Mouse (Mus musculus): ENCODE results near the gene Tmem218. TPM values are rescaled to one million over a fixed set of nuclear protein-coding genes. Genes with fewer than 3 reads are reported as not detected.

Gene Tmem218
- polyA plus RNA-seq, 1 experiment from 2014 or later: 11.4 TPM

- Histone ChIP-seq H3K36me3 (ENCODE audit: control insufficient read depth, insufficient read depth, low read length) (no peaks in the 10 kb centered on the region), H3K27me3 (ENCODE audit: control insufficient read depth, insufficient read depth, low read length) (no peaks in the 10 kb centered on the region; the same call in 1 of the 2 replicates), H3K4me1 (ENCODE audit: control insufficient read depth, insufficient read depth, low read length) (0 out of 2 replicates have a peak, but pooled peaks cover 3% of the 10 kb centered on the region), H3K4me3 (ENCODE audit: low read depth, low read length) (peak within 1 kb of the TSS; percentile 36), H3K9ac (ENCODE audit: low read length) (peak within 1 kb of the TSS; percentile 32; the same call in 1 of the 2 replicates), H3K27ac (replicated peaks; ENCODE audit: low read depth, low read length) (no peak within 1 kb of the TSS), H3K9me3 (ENCODE audit: control insufficient read depth, low read length) (no peaks in the 10 kb centered on the region), H3K4me2 (ENCODE audit: low read depth, severe bottlenecking) (peak within 1 kb of the TSS; percentile 74)
- DNase-seq (ENCODE audit: low spot score) (peak; percentile 69), ATAC-seq (ENCODE audit: insufficient number of reproducible peaks, low FRiP score, low TSS enrichment, low read depth) (peak; percentile 83)
- 3% methylated on average over 38 of the region's 38 CpGs for WGBS
Observed at GRCm38 (mm10) chr9:37255149-37255888, 47.3 kb downstream of the Tmem218 start, which contains the start of gene Slc37a2. Gene Slc37a2, minus strand, starts transcription at chr9:37255738.

GRCm38 (mm10) chr9:37255889-37256225 is 47.8 kb downstream of the Tmem218 start:
- H3K4me3 ChIP-seq (ENCODE audit: low read depth, low read length): peak overlapping the region; percentile 36; the same call in 1 of the 2 replicates
- peak; percentile 78 for DNase-seq (ENCODE audit: low spot score)
- WGBS: 42% methylated on average over 7 of the region's 7 CpGs
- H3K27me3 ChIP-seq (ENCODE audit: control insufficient read depth, insufficient read depth, low read length): no peaks in the 10 kb centered on the region; the same call in 1 of the 2 replicates
- peak; percentile 48; the same call in 1 of the 2 replicates for ATAC-seq (ENCODE audit: insufficient number of reproducible peaks, low FRiP score, low TSS enrichment, low read depth)
- H3K36me3 ChIP-seq (ENCODE audit: control insufficient read depth, insufficient read depth, low read length): no peaks in the 10 kb centered on the region
- H3K27ac ChIP-seq (replicated peaks; ENCODE audit: low read depth, low read length): no peak overlapping the region
- H3K9me3 ChIP-seq (ENCODE audit: control insufficient read depth, low read length): no peaks in the 10 kb centered on the region
- H3K9ac ChIP-seq (ENCODE audit: low read length): no peak overlapping the region
- H3K4me2 ChIP-seq (ENCODE audit: low read depth, severe bottlenecking): peak overlapping the region; percentile 74
- 0 out of 2 replicates have a peak, but pooled peaks cover 3% of the 10 kb centered on the region for H3K4me1 ChIP-seq (ENCODE audit: control insufficient read depth, insufficient read depth, low read length)

- ATAC-seq (ENCODE audit: insufficient number of reproducible peaks, low FRiP score, low TSS enrichment, low read depth): no peak
- Histone ChIP-seq H3K27ac (replicated peaks; ENCODE audit: low read depth, low read length) (no peak overlapping the region), H3K4me2 (ENCODE audit: low read depth, severe bottlenecking) (no peak overlapping the region), H3K4me1 (ENCODE audit: control insufficient read depth, insufficient read depth, low read length) (no peaks in the 10 kb centered on the region), H3K27me3 (ENCODE audit: control insufficient read depth, insufficient read depth, low read length) (no peaks in the 10 kb centered on the region), H3K9ac (ENCODE audit: low read length) (no peak overlapping the region), H3K9me3 (ENCODE audit: control insufficient read depth, low read length) (no peaks in the 10 kb centered on the region), H3K4me3 (ENCODE audit: low read depth, low read length) (no peak overlapping the region), H3K36me3 (ENCODE audit: control insufficient read depth, insufficient read depth, low read length) (no peaks in the 10 kb centered on the region)
- DNase-seq (ENCODE audit: low spot score): no peak
- 87% methylated on average over 2 of the region's 2 CpGs for WGBS
Observed at GRCm38 (mm10) chr9:37266622-37267021, 58.6 kb downstream of the Tmem218 start.

Other genes with a start within 250 kb of the Tmem218 start
- gene Pknox2, start 60.8 kb upstream of the Tmem218 start, polyA plus RNA-seq (2014; fragmentation: Nextera tagmentation; extraction: Ambion mirVana): 11.3 and 12.4 TPM in 2 replicates
- gene Slc37a2, start 47.5 kb downstream of the Tmem218 start, polyA plus RNA-seq (2014; fragmentation: Nextera tagmentation; extraction: Ambion mirVana): 1.1 and 1.4 TPM in 2 replicates
- gene Ccdc15, start 140.2 kb downstream of the Tmem218 start, polyA plus RNA-seq (2014; fragmentation: Nextera tagmentation; extraction: Ambion mirVana): 6.1 and 6.6 TPM in 2 replicates
- 0.07 TPM in 1 of 2 replicates, not detected in the other for gene Hepacam, start 159.1 kb downstream of the Tmem218 start, polyA plus RNA-seq (2014; fragmentation: Nextera tagmentation; extraction: Ambion mirVana)
- gene Robo4, start 193.7 kb downstream of the Tmem218 start, polyA plus RNA-seq (2014; fragmentation: Nextera tagmentation; extraction: Ambion mirVana): 6.6 and 9.0 TPM in 2 replicates
- 0.16 and 0.33 TPM in 2 replicates for gene Robo3, start 225.0 kb downstream of the Tmem218 start, polyA plus RNA-seq (2014; fragmentation: Nextera tagmentation; extraction: Ambion mirVana)

Measured in limb, embryonic 11.5 days (tissue).